Mouse (Mus musculus): Measurements from ENCODE around the gene Ppm1n.

DNA sequence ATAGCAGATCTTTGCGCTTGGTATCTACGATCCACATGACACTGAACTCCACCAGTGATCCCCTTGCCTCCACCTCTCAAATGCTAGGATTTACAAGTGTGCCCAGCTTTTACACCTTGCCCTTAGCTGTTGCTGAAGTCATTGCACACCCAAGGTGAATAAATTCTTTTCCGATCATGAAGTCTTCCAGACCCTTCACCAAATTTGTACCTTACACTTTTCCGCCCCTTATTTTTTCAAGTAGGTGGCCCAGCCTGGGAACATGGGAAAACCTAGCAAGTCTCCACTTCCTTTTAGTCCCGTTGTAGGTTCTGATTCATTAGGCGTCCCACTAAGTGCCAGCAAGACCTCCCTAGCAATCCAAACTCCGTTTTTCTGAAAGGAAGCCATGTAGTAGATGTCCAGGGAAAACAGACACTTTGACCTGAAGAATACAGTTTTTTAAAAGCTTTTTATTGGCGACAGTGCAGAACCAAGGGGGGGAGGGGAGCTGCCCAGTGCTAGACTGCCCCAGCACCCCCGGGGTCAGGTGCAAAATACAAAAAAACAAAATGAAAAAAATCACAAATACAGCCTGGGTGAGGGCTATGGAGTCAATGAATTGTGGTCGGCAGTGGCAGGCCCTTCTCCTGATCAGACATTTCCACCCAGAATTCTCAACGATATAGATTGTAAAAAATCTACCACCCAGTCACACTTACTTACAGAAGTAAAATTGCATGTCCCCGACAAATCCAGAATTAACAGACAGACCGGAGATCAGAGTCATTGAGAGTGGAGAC, 22.6 kb upstream of the Ppm1n start:
- TF ChIP-seq CTCF (IDR thresholded peaks at IDR 0.05; ENCODE audit: low read depth) (no peak), EP300 (optimal IDR thresholded peaks at IDR 0.05) (no peak)

Data from stomach, postnatal 0 days (tissue).